Mouse (Mus musculus) testis, adult 2 months (tissue): ENCODE results near the gene Gm42372. TPM values are rescaled to one million over a fixed set of nuclear protein-coding genes. Genes with fewer than 3 reads are reported as not detected.

Experiments used
- H3K27ac ChIP-seq: fragments of 200-500 bp; 2 replicates; pipeline ENCODE4 v1.5.1; 2012; ENCODE audit warnings: low read depth, low read length; ENCODE audit not compliant: control insufficient read depth, insufficient read depth
- H3K27me3 ChIP-seq: fragments of 200-500 bp; 2 replicates; pipeline ENCODE4 v1.6.1; 2012; ENCODE audit warnings: mild to moderate bottlenecking, low read length, moderate library complexity; ENCODE audit not compliant: control insufficient read depth, insufficient read depth
- H3K36me3 ChIP-seq: fragments of 200-500 bp; 2 replicates; pipeline ENCODE4 v1.6.1; 2012; ENCODE audit warnings: mild to moderate bottlenecking, low read length; ENCODE audit not compliant: control insufficient read depth, insufficient read depth
- H3K4me1 ChIP-seq: fragments of 200-500 bp; 2 replicates; pipeline ENCODE4 v1.6.1; 2012; ENCODE audit warnings: low read length; ENCODE audit not compliant: control insufficient read depth, insufficient read depth
- H3K4me3 ChIP-seq: fragments of 200-500 bp; 2 replicates; pipeline ENCODE4 v1.5.1; 2012; ENCODE audit warnings: low read depth, mild to moderate bottlenecking, low read length, moderate library complexity, mixed read lengths; ENCODE audit not compliant: control insufficient read depth
- CTCF ChIP-seq: fragments of 200-500 bp; IDR thresholded peaks from 2 replicates; pipeline ENCODE4 v1.5.1; 2012; ENCODE audit warnings: low read depth, mild to moderate bottlenecking, inconsistent platforms, low read length, moderate library complexity; ENCODE audit not compliant: control insufficient read depth, insufficient read depth, insufficient replicate concordance
- POLR2A ChIP-seq: fragments of 200-500 bp; IDR thresholded peaks from 2 replicates; pipeline ENCODE4 v1.6.1; 2012; ENCODE audit warnings: low read depth, mild to moderate bottlenecking, inconsistent platforms, low read length, moderate library complexity; ENCODE audit not compliant: control insufficient read depth
- polyA plus RNA-seq: library from polyadenylated mRNA; depleted of rRNA; stranded (reverse); fragments of >200 nt; gene quantifications from 2 replicates; pipeline ENCODE4 v1.2.3, GENCODE M21; 2012

Gene Gm42372
- polyA plus RNA-seq, 1 experiment, result 2.4 TPM

GRCm38 (mm10) chr7:16987541-16988149 is 4.8 kb downstream of the Gm42372 start:
- H3K27me3 ChIP-seq, result no peaks in the 10 kb centered on the region
- no peak for TF ChIP-seq POLR2A
- no peak for TF ChIP-seq CTCF
- no peak overlapping the region for H3K27ac ChIP-seq
- no peak overlapping the region for H3K4me3 ChIP-seq
- H3K4me1 ChIP-seq, result peaks cover 19% of the 10 kb centered on the region
- no peaks in the 10 kb centered on the region for H3K36me3 ChIP-seq

GRCm38 (mm10) chr7:16988405-16988804 is 5.5 kb downstream of the Gm42372 start:
- TF ChIP-seq POLR2A, result no peak
- TF ChIP-seq CTCF, result no peak
- H3K27me3 ChIP-seq, result no peaks in the 10 kb centered on the region
- H3K27ac ChIP-seq, result no peak overlapping the region
- peaks cover 17% of the 10 kb centered on the region for H3K4me1 ChIP-seq
- no peaks in the 10 kb centered on the region for H3K36me3 ChIP-seq
- no peak overlapping the region for H3K4me3 ChIP-seq

- Histone ChIP-seq H3K4me3 (no peak overlapping the region), H3K36me3 (no peaks in the 10 kb centered on the region), H3K27me3 (no peaks in the 10 kb centered on the region), H3K27ac (peak overlapping the region; percentile 50; the same call in 1 of the 2 replicates), H3K4me1 (peaks cover 19% of the 10 kb centered on the region)
- TF ChIP-seq POLR2A, result no peak
- no peak for TF ChIP-seq CTCF
Measured at GRCm38 (mm10) chr7:16990006-16990744, 7.3 kb downstream of the Gm42372 start.

- H3K27ac ChIP-seq, result peak overlapping the region; percentile 3; the same call in 1 of the 2 replicates
- no peak overlapping the region for H3K4me3 ChIP-seq
- no peaks in the 10 kb centered on the region for H3K27me3 ChIP-seq
- no peak for TF ChIP-seq CTCF
- no peak for TF ChIP-seq POLR2A
- peaks cover 19% of the 10 kb centered on the region for H3K4me1 ChIP-seq
- no peaks in the 10 kb centered on the region for H3K36me3 ChIP-seq
Measured at GRCm38 (mm10) chr7:16991681-16992450, 9.0 kb downstream of the Gm42372 start.

- Histone ChIP-seq H3K27ac (peak within 1 kb of the TSS; percentile 3; the same call in 1 of the 2 replicates), H3K4me1 (peaks cover 19% of the 10 kb centered on the region), H3K27me3 (no peaks in the 10 kb centered on the region), H3K4me3 (no peak within 1 kb of the TSS), H3K36me3 (no peaks in the 10 kb centered on the region)
- TF ChIP-seq POLR2A, result no peak
- no peak for TF ChIP-seq CTCF
Measured at GRCm38 (mm10) chr7:16992451-16992807, 9.5 kb downstream of the Gm42372 start, which contains the start of gene Ccdc8. Gene Ccdc8, plus strand, starts transcription at chr7:16992708.

- Histone ChIP-seq H3K4me1 (peaks cover 19% of the 10 kb centered on the region), H3K4me3 (peak overlapping the region; percentile 70), H3K27ac (peak overlapping the region; percentile 63), H3K36me3 (no peaks in the 10 kb centered on the region), H3K27me3 (no peaks in the 10 kb centered on the region)
- TF ChIP-seq CTCF (no peak), POLR2A (peak; percentile 32; the same call in 1 of the 2 replicates)
Measured at GRCm38 (mm10) chr7:16993651-16994399, 10.9 kb downstream of the Gm42372 start.

- Histone ChIP-seq H3K27ac (peak overlapping the region; percentile 63), H3K36me3 (no peaks in the 10 kb centered on the region), H3K4me3 (peak overlapping the region; percentile 70), H3K27me3 (no peaks in the 10 kb centered on the region), H3K4me1 (peaks cover 19% of the 10 kb centered on the region)
- TF ChIP-seq POLR2A (no peak), CTCF (no peak)
Measured at GRCm38 (mm10) chr7:16994400-16994799, 11.5 kb downstream of the Gm42372 start.
